Mouse (Mus musculus) hindlimb bud, embryonic 11.5 days (tissue): ENCODE data around the gene Acot8.

Source experiments
- DNase-seq: peaks from one replicate; pipeline ENCODE4 v3.0.0-alpha.2; 2012; ENCODE audit warnings: low read depth, low spot score; ENCODE audit errors: extremely low spot score

Acot8 gene

DNA sequence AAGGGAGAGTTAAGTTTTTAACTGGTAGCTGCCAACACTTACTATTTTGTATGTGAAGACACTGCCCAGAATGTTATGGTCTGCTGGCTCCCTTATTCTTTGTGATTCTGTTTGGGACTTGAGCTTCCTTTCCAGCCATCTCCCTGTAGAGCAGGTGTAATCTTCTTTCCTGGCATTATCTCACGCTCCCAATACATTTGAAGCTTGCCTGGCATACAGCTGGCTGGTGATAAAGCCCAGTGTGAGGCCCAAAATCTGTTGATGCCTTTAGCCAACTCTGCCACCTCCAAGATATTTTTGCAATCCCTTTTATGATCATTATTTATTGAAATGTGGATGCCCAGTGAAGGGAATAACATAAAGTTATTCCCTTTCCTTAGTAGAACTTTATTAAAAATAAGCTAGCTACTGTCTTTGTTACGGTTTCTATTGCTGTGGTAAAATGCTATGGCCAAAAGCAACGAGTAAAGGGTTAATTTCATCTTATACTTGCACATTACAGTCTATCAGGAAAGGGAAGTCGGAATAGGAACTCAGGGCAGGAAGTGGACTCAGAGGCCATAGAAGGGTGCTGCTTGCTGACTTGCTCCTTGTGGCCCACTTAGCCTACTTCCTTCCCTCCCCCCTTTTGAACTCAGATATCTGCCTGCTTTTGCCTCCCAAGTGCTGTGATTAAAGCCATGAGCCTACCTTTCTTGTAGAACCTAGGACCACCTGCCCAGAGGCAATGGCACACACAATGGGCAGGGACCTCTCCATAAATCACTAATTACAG lies 44.4 kb downstream of the Acot8 start:
- no peak for DNase-seq

GRCm38 (mm10) chr2:164758692-164759091 lies 46.0 kb downstream of the Acot8 start:
- no peak for DNase-seq

GRCm38 (mm10) chr2:164757841-164758240 lies 46.8 kb downstream of the Acot8 start:
- no peak for DNase-seq

- DNase-seq = no peak
These were observed 49.9 kb downstream of the Acot8 start for GRCm38 (mm10) chr2:164754800-164755199.

DNA sequence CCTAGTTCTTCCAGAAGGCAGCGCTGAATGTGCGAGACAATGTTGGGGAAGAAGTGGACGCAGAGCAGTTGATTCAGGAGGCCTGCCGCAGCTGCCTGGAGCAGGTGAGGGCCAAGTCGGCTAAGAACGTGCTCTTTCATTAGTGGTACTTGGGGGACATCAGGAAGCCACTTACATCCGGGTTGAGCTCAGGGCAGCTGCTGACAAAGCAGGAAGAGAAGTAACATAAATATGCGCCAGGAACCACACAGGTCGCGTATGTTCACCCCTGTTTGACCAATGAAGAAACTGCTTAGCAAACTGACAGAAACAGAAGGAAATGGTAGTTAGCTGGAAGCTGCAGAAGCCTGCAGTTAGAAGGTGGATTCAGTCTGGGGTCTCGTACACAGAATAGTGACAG lies 50.6 kb downstream of the Acot8 start:
- DNase-seq = no peak

DNA sequence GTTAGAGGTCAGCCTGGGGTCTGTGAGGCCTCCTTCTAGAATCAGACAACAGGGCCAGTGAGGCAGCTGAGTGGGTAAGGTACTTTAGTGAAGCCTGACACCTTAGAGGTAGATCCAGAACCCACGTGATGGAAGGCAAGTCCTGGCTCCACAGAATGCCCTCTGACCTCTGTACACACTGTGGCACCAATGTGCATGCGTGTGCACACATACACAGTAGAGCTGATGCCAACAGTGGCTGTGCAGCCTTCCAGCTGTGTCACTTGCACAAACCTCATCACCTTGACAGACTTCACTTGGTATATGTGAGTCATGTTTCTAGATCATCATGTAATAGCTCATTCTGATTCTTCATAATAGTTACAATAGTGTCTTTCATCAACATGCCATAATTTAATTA lies 52.2 kb downstream of the Acot8 start:
- DNase-seq = no peak

DNA sequence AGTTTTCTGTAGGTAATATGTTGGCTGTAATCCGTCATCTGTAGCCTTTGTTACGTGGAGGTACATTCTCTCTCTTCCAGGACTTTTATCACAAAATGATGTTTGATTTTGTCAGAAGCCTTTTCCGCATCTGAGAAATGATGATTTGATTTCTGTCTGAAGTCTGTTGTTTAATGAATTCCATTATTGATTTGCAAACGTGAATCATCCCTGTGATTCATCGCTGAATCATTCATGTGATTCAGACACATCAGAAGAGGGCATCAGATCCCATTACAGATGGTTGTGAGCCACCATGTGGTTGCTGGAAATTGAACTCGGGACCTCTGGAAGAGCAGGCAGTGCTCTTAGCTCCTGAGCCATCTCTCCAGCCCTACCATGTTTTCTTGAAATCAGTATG lies 55.7 kb downstream of the Acot8 start:
- DNase-seq = no peak

DNA sequence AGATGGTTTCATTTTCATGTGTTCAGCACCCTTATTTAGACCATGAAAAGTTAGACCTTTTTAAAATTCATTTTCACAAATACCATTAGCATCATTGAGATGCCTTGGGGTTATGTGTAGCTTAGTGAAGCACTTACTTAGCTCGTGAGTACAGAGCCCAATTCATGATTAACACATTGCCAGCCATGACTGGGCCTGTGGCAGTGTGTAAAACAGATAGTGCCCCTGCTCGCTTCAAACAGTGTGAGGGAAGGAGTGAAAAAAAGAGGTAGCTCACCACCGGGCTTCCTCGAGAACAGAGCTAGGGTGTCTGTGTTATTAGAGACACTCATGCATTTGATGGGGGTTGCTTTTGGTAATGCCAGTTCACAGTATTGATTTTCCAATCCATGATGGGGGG lies 56.5 kb downstream of the Acot8 start:
- no peak for DNase-seq

- no peak for DNase-seq
These were observed 58.0 kb downstream of the Acot8 start for GRCm38 (mm10) chr2:164746693-164747092.

DNA sequence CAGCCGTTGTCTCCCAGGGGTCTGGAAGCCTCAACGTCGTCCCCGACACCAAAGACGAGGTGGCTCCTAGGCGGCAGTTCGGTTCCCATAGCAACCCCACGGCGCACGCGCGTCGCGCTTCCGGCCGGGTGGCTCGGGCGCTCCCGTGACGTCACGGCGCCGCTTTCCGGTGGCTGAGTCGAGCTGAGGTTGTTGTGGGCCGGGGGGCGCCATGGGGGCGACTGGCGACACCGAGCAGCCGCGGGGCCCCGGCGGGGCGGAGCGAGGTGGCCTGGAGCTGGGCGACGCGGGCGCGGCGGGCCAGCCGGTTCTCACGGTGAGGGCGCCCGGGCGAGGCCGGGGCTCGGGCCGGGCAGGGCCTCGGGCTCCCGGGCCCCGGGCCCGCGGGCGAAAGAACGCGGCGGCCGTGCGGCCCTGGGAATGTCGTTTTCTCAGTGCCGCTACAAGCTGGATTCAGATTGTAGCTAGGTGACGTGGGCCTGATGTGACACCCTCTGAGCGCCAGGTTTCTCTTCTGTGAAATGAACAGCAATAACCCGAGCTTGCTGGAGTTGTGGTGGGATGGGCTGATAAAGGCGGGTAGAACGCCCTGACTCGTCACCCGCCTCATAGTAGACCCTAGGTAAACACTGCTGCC lies 58.7 kb downstream of the Acot8 start, which contains the start of the genes Wfdc3 and Dnttip1:
TSS of gene Wfdc3 (minus strand) at position 89 of the 637 bp plus-strand sequence.
TSS of gene Dnttip1 (plus strand) at position 141 of the 637 bp plus-strand sequence.
- peak; percentile 75 for DNase-seq

- no peak for DNase-seq
These were observed 59.7 kb downstream of the Acot8 start for GRCm38 (mm10) chr2:164744987-164745386.
